Mouse (Mus musculus) liver, embryonic 14.5 days (tissue): ENCODE measurements around the gene Btbd18.

ENCODE experiments used
- CTCF ChIP-seq: IDR thresholded peaks from 2 replicates; pipeline ENCODE4 v1.5.1; 2016; ENCODE audit warnings: antibody characterized with exemption, low read depth, control low read depth
- EP300 ChIP-seq: IDR thresholded peaks from 2 replicates; pipeline ENCODE4 v1.6.1; 2016; ENCODE audit warnings: antibody characterized with exemption, low read depth

GRCm38 (mm10) chr2:84648369-84648768, 10.5 kb upstream of the Btbd18 start:
- TF ChIP-seq CTCF: no peak
- TF ChIP-seq EP300: no peak
